Mouse (Mus musculus): ENCODE results near the gene Zfp385c. TPM values are rescaled to one million over a fixed set of nuclear protein-coding genes. Genes with fewer than 3 reads are reported as not detected.

Zfp385c gene
- polyA plus RNA-seq, 1 experiment from 2014 or later, result 0.26 TPM

DNA sequence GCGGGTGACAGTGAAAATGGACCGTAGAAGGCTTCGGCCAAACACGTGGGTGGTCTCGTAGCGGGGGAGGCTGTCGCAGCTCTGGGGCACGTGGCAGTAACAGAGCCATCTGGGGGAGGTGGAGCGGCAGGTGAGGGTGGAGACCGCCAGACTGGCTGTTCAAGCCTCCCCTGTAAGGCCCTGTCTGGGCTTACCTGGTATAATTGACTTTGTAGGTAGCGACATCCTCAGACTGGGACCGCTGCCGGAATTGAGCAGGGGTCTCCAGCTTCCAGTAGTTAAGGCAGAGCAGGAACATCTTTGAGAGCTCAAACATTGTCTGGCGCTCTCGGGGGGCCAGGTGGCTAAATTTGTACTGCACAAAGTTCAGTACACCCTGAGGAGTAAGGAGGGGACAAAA, 18.3 kb upstream of the Zfp385c start:
- Histone ChIP-seq H3K9me3 (ENCODE audit: control insufficient read depth, low read length) (no peaks in the 10 kb centered on the region), H3K4me1 (ENCODE audit: control insufficient read depth in 2 of 2, insufficient read depth in 2 of 2, low read length in 2 of 2) (peaks cover 19 to 25% of the 10 kb centered on the region in 2 experiments), H3K27ac (replicated peaks in 1 of 2; ENCODE audit: control insufficient read depth in 1 of 2, insufficient read depth in 1 of 2, low read depth in 2 of 2, low read length in 2 of 2) (no peak overlapping the region), H3K27me3 (ENCODE audit: control insufficient read depth, insufficient read depth, low read length) (no peaks in the 10 kb centered on the region), H3K9ac (ENCODE audit: low read length) (no peak overlapping the region), H3K4me3 (ENCODE audit: control insufficient read depth in 1 of 2, insufficient read depth in 1 of 2, low read depth in 1 of 2, low read length in 2 of 2) (no peak overlapping the region), H3K36me3 (ENCODE audit: control insufficient read depth, insufficient read depth, low read length) (peaks cover 60% of the 10 kb centered on the region), H3K4me2 (ENCODE audit: low read length) (no peak overlapping the region)
- WGBS, result 95% methylated on average over 15 of the region's 15 CpGs
- no peak for ATAC-seq (ENCODE audit: insufficient number of reproducible peaks, insufficient read depth, low FRiP score, low read depth)

DNA sequence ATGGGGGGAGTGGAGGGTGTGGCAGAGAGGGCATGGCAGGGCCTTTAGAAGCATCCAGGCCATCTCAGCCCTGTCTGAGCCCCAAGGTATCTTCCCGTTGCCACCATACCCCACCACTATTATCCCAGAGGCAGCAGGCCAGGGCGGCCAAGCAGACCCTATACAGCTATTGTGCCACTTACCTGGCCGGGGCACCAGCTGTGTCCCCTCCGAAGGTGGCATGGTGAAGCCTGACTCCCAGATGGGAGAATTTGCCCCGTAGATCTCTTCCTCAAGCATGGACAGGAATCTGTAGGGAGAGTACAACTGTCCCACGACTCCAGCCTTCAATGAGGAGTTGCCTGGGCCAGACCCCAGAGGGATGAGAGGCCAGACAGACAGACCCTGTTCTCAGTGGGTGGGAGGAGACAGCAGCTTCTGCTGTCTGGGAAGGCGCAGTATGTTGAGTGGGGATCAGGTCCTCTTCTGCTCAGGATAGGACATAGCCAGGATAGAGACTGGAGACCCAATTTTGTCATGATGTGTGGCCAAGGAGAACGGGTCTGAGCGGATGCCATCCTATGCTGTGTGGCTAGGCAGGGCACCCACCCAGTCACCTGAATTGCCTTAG, 17.1 kb upstream of the Zfp385c start:
- peaks cover 63% of the 10 kb centered on the region for H3K36me3 ChIP-seq (ENCODE audit: control insufficient read depth, insufficient read depth, low read length)
- H3K4me1 ChIP-seq (ENCODE audit: control insufficient read depth in 2 of 2, insufficient read depth in 2 of 2, low read length in 2 of 2), result peaks cover 19 to 23% of the 10 kb centered on the region in 2 experiments
- H3K9me3 ChIP-seq (ENCODE audit: control insufficient read depth, low read length), result no peaks in the 10 kb centered on the region
- H3K9ac ChIP-seq (ENCODE audit: low read length), result no peak overlapping the region
- no peak overlapping the region for H3K27ac ChIP-seq (replicated peaks in 1 of 2; ENCODE audit: control insufficient read depth in 1 of 2, insufficient read depth in 1 of 2, low read depth in 2 of 2, low read length in 2 of 2)
- ATAC-seq (ENCODE audit: insufficient number of reproducible peaks, insufficient read depth, low FRiP score, low read depth), result no peak
- no peaks in the 10 kb centered on the region for H3K27me3 ChIP-seq (ENCODE audit: control insufficient read depth, insufficient read depth, low read length)
- WGBS, result 95% methylated on average over 9 of the region's 9 CpGs
- no peak overlapping the region for H3K4me2 ChIP-seq (ENCODE audit: low read length)
- H3K4me3 ChIP-seq (ENCODE audit: control insufficient read depth in 1 of 2, insufficient read depth in 1 of 2, low read depth in 1 of 2, low read length in 2 of 2), result no peak overlapping the region

DNA sequence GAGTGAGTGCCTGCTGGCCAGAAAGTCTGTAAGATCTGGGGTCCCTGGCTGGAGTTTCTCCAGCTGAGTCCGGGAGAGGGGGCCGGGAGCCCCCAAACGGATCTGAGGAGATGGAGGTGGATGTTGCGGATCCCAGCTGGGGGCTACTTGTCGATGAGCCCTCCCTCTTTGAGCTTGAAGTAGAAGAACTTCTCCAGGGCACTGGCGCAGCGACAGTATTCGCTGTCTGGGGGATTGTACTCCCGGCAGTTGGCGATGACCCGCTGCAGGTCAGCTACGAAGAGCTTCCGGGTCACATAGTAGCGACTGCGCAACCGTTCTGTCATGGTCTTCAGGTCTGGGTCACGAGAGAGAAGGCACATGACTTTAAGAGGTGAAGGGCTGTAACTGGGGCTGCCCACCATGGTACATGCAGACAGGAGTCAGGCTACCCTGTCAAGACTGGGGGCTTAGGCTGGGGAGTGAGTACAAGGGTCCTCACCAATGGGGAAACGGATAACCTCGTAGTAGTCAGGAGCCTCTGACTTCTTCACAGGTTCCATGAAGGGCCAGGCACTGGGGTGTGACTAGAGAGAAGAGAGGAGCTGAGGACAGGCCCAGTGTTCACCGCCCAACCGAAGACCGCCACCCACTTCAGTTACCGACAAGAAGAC, 13.0 kb upstream of the Zfp385c start:
- H3K27me3 ChIP-seq (ENCODE audit: control insufficient read depth, insufficient read depth, low read length), result no peaks in the 10 kb centered on the region
- H3K9ac ChIP-seq (ENCODE audit: low read length), result no peak overlapping the region
- no peak overlapping the region for H3K4me2 ChIP-seq (ENCODE audit: low read length)
- 93% methylated on average over 23 of the region's 23 CpGs for WGBS
- ATAC-seq (ENCODE audit: insufficient number of reproducible peaks, insufficient read depth, low FRiP score, low read depth), result no peak
- peaks cover 59% of the 10 kb centered on the region for H3K36me3 ChIP-seq (ENCODE audit: control insufficient read depth, insufficient read depth, low read length)
- H3K4me1 ChIP-seq (ENCODE audit: control insufficient read depth in 2 of 2, insufficient read depth in 2 of 2, low read length in 2 of 2), result peaks cover 3% of the 10 kb centered on the region in 2 experiments; a peak in 1 of 4 replicates
- H3K4me3 ChIP-seq (ENCODE audit: control insufficient read depth in 1 of 2, insufficient read depth in 1 of 2, low read depth in 1 of 2, low read length in 2 of 2), result no peak overlapping the region
- H3K27ac ChIP-seq (replicated peaks in 1 of 2; ENCODE audit: control insufficient read depth in 1 of 2, insufficient read depth in 1 of 2, low read depth in 2 of 2, low read length in 2 of 2), result no peak overlapping the region
- H3K9me3 ChIP-seq (ENCODE audit: control insufficient read depth, low read length), result no peaks in the 10 kb centered on the region

DNA sequence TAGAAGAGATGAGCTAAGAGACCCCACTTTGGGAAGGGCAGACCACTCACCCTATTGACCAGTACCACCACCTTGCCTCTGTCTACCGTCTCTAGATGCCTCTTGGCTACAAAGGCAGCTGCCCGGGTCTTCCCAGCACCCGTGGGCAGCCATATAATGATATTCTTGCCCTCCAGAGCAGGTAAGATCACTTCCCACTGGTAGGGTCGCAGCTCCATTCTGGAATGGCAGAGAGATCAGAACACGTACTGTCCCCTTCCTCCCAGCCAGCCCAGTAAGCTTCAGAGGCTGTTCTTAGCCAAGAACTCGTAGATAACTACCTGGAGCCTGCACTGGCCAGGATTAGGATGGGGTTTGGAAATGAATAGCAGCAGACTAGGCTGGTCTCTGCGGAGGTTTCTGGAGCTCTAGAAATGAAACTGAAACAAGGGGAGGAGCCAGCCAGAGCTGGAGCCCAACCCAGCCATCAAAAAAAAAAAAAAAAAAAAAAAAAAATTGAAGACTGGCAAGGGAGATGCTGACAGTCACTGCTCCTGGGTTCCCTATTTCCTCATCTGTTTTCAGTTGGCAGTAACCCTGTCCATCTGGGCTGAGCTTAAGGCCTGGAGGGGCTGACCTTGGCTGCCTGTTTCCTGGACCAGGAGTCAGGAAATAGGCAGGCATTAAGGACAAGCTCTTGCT, 11.7 kb upstream of the Zfp385c start, which contains the start of gene Dhx58:
TSS of gene Dhx58 (minus strand) at position 421 of the 681 bp plus-strand sequence.
- H3K4me2 ChIP-seq (ENCODE audit: low read length), result no peak within 1 kb of the TSS
- ATAC-seq (ENCODE audit: insufficient number of reproducible peaks, insufficient read depth, low FRiP score, low read depth), result no peak
- H3K4me3 ChIP-seq (ENCODE audit: control insufficient read depth in 1 of 2, insufficient read depth in 1 of 2, low read depth in 1 of 2, low read length in 2 of 2), result no peak within 1 kb of the TSS
- H3K27me3 ChIP-seq (ENCODE audit: control insufficient read depth, insufficient read depth, low read length), result no peaks in the 10 kb centered on the region
- H3K36me3 ChIP-seq (ENCODE audit: control insufficient read depth, insufficient read depth, low read length), result peaks cover 47% of the 10 kb centered on the region
- no peak within 1 kb of the TSS; the same call in 1 of the 2 replicates for H3K9ac ChIP-seq (ENCODE audit: low read length)
- peaks cover 3% of the 10 kb centered on the region in 2 experiments; a peak in 1 of 4 replicates for H3K4me1 ChIP-seq (ENCODE audit: control insufficient read depth in 2 of 2, insufficient read depth in 2 of 2, low read length in 2 of 2)
- H3K9me3 ChIP-seq (ENCODE audit: control insufficient read depth, low read length), result no peaks in the 10 kb centered on the region
- 0 out of 4 replicates have a peak within 1 kb of the TSS, but pooled peaks of 1 of the 2 experiments have one; percentile 11 for H3K27ac ChIP-seq (replicated peaks in 1 of 2; ENCODE audit: control insufficient read depth in 1 of 2, insufficient read depth in 1 of 2, low read depth in 2 of 2, low read length in 2 of 2)
- WGBS, result 63% methylated on average over 7 of the region's 7 CpGs

DNA sequence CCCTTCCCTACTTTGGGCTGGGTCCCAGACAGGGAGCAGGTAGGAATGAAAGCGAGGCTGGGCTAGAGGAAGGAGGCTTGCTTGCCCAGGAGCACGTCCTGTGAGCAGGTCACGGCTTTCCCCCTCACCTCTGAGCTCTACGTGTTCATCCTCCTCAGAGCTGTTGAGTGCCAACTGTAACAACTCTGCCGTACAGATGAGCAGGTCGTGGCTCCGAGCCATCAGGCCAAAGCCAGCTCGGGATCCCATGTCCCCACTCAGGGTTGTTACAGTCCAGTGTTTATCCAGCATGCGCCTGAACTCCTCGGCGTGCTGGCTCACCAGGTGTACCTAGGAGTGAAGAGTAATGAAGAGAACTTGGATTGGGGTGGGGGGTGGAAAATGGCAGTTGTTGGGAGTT, 11.1 kb upstream of the Zfp385c start:
- H3K4me1 ChIP-seq (ENCODE audit: control insufficient read depth in 2 of 2, insufficient read depth in 2 of 2, low read length in 2 of 2), result peaks cover 3% of the 10 kb centered on the region in 2 experiments; a peak in 1 of 4 replicates
- no peaks in the 10 kb centered on the region for H3K27me3 ChIP-seq (ENCODE audit: control insufficient read depth, insufficient read depth, low read length)
- no peak overlapping the region for H3K4me3 ChIP-seq (ENCODE audit: control insufficient read depth in 1 of 2, insufficient read depth in 1 of 2, low read depth in 1 of 2, low read length in 2 of 2)
- 57% methylated on average over 11 of the region's 11 CpGs for WGBS
- no peak overlapping the region for H3K4me2 ChIP-seq (ENCODE audit: low read length)
- no peak for ATAC-seq (ENCODE audit: insufficient number of reproducible peaks, insufficient read depth, low FRiP score, low read depth)
- no peak overlapping the region for H3K9ac ChIP-seq (ENCODE audit: low read length)
- H3K9me3 ChIP-seq (ENCODE audit: control insufficient read depth, low read length), result no peaks in the 10 kb centered on the region
- H3K27ac ChIP-seq (replicated peaks in 1 of 2; ENCODE audit: control insufficient read depth in 1 of 2, insufficient read depth in 1 of 2, low read depth in 2 of 2, low read length in 2 of 2), result no peak overlapping the region
- H3K36me3 ChIP-seq (ENCODE audit: control insufficient read depth, insufficient read depth, low read length), result peaks cover 41% of the 10 kb centered on the region

DNA sequence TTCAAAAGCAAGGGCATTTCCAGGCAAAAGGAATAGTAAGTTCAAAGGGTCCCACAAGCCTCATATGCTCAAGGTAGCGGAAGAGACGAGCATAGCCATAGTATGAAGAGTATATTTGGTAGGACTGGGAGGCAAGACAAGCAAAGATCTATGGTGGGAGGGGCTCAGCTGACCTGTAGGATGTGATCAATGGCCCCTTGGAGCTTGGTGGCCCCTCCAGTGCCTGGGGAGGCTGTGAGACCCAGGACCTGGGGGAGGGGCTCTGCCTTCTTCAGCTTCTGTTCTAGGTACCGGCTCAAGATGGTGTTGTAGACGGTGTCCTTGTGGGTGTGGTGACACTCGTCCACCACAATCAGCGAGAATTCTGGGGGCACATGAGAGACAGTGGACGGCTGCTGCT, 10.7 kb upstream of the Zfp385c start:
- Histone ChIP-seq H3K36me3 (ENCODE audit: control insufficient read depth, insufficient read depth, low read length) (peaks cover 36% of the 10 kb centered on the region), H3K9me3 (ENCODE audit: control insufficient read depth, low read length) (no peaks in the 10 kb centered on the region), H3K4me2 (ENCODE audit: low read length) (peak overlapping the region; percentile 54), H3K9ac (ENCODE audit: low read length) (peak overlapping the region; percentile 44; the same call in 1 of the 2 replicates), H3K27ac (replicated peaks in 1 of 2; ENCODE audit: control insufficient read depth in 1 of 2, insufficient read depth in 1 of 2, low read depth in 2 of 2, low read length in 2 of 2) (no peak overlapping the region), H3K27me3 (ENCODE audit: control insufficient read depth, insufficient read depth, low read length) (no peaks in the 10 kb centered on the region), H3K4me3 (ENCODE audit: control insufficient read depth in 1 of 2, insufficient read depth in 1 of 2, low read depth in 1 of 2, low read length in 2 of 2) (peak overlapping the region; percentile 0 to 4; a peak in 1 of 4 replicates), H3K4me1 (ENCODE audit: control insufficient read depth in 2 of 2, insufficient read depth in 2 of 2, low read length in 2 of 2) (peaks cover 3% of the 10 kb centered on the region in 2 experiments; a peak in 1 of 4 replicates)
- WGBS, result 44% methylated on average over 7 of the region's 7 CpGs
- ATAC-seq (ENCODE audit: insufficient number of reproducible peaks, insufficient read depth, low FRiP score, low read depth), result no peak

DNA sequence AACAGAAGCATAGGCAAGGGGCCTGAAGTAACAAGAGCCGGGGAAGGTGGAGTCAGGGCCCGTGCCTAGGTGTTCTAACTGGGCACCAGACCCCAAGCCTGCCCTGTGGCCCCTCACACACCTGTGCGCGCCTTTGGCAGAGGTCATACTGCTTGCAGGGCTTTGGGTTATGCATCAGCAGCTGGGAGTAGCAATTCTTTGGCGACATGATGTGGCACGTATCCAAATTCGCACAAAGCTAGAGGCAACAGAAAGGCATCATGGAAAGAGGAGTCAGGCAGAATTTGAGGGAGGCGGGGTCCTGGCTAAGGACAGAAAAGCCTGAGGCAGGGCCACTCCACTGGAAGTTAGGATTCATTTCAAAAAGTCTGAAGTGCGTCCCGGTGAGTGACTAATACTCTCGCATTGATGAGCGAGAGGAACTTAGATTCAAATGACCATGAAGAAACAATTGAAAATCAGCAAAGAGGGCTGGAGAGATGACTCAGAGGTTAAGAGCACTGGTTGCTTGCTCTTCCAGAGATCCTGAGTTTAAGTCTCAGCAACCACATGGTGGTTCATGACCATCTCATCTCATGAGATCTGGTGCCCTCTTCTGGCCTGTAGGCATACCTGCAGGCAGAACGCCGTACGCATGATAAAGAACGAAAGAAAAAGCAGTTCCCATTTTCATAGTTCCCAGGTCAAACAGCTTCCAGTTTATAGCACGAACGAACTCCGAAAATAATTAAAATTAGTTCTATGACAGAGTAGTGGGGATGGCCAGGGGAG, 10.0 kb upstream of the Zfp385c start:
- peaks cover 3% of the 10 kb centered on the region in 2 experiments; a peak in 1 of 4 replicates for H3K4me1 ChIP-seq (ENCODE audit: control insufficient read depth in 2 of 2, insufficient read depth in 2 of 2, low read length in 2 of 2)
- no peak overlapping the region for H3K27ac ChIP-seq (replicated peaks in 1 of 2; ENCODE audit: control insufficient read depth in 1 of 2, insufficient read depth in 1 of 2, low read depth in 2 of 2, low read length in 2 of 2)
- no peak for ATAC-seq (ENCODE audit: insufficient number of reproducible peaks, insufficient read depth, low FRiP score, low read depth)
- no peaks in the 10 kb centered on the region for H3K9me3 ChIP-seq (ENCODE audit: control insufficient read depth, low read length)
- H3K27me3 ChIP-seq (ENCODE audit: control insufficient read depth, insufficient read depth, low read length), result no peaks in the 10 kb centered on the region
- peaks cover 30% of the 10 kb centered on the region for H3K36me3 ChIP-seq (ENCODE audit: control insufficient read depth, insufficient read depth, low read length)
- H3K4me3 ChIP-seq (ENCODE audit: control insufficient read depth in 1 of 2, insufficient read depth in 1 of 2, low read depth in 1 of 2, low read length in 2 of 2), result peak overlapping the region; percentile 0 to 4; a peak in 1 of 4 replicates
- peak overlapping the region; percentile 54 for H3K4me2 ChIP-seq (ENCODE audit: low read length)
- H3K9ac ChIP-seq (ENCODE audit: low read length), result peak overlapping the region; percentile 44; the same call in 1 of the 2 replicates
- 34% methylated on average over 19 of the region's 19 CpGs for WGBS

Measured in heart, embryonic 14.5 days (tissue).